Mouse (Mus musculus): ENCODE data around the gene Fam71f2. TPM values are rescaled to one million over a fixed set of nuclear protein-coding genes. Genes with fewer than 3 reads are reported as not detected.

Gene Fam71f2
- polyA plus RNA-seq, 1 experiment from 2014 or later = 0.54 TPM

GRCm38 (mm10) chr6:29288651-29289050 is 9.3 kb downstream of the Fam71f2 start:
- H3K27ac ChIP-seq = no peak overlapping the region
- H3K4me1 ChIP-seq (replicated peaks; ENCODE audit: control insufficient read depth, insufficient read depth, low read length) = no peaks in the 10 kb centered on the region
- 57% methylated on average over 6 of the region's 6 CpGs for WGBS
- ATAC-seq (ENCODE audit: low FRiP score) = no peak
- H3K4me2 ChIP-seq (replicated peaks) = no peak overlapping the region
- no peak overlapping the region for H3K9ac ChIP-seq
- H3K36me3 ChIP-seq (replicated peaks; ENCODE audit: control insufficient read depth, insufficient read depth) = no peaks in the 10 kb centered on the region
- no peaks in the 10 kb centered on the region for H3K9me3 ChIP-seq (ENCODE audit: control insufficient read depth, low read length)
- H3K27me3 ChIP-seq (ENCODE audit: control insufficient read depth, insufficient read depth, low read length) = no peaks in the 10 kb centered on the region
- DNase-seq (ENCODE audit: low spot score) = no peak
- no peak overlapping the region for H3K4me3 ChIP-seq (replicated peaks; ENCODE audit: low read length)

GRCm38 (mm10) chr6:29299112-29299511 is 19.7 kb downstream of the Fam71f2 start:
- 77% methylated on average over 2 of the region's 2 CpGs for WGBS
- Histone ChIP-seq H3K27me3 (ENCODE audit: control insufficient read depth, insufficient read depth, low read length) (no peaks in the 10 kb centered on the region), H3K9me3 (ENCODE audit: control insufficient read depth, low read length) (no peaks in the 10 kb centered on the region), H3K4me2 (replicated peaks) (no peak overlapping the region), H3K36me3 (replicated peaks; ENCODE audit: control insufficient read depth, insufficient read depth) (no peaks in the 10 kb centered on the region), H3K4me3 (replicated peaks; ENCODE audit: low read length) (no peak overlapping the region), H3K27ac (no peak overlapping the region), H3K9ac (no peak overlapping the region), H3K4me1 (replicated peaks; ENCODE audit: control insufficient read depth, insufficient read depth, low read length) (no peaks in the 10 kb centered on the region)
- ATAC-seq (ENCODE audit: low FRiP score) (no peak), DNase-seq (ENCODE audit: low spot score) (no peak)

- Histone ChIP-seq H3K4me2 (replicated peaks) (no peak overlapping the region), H3K4me3 (replicated peaks; ENCODE audit: low read length) (no peak overlapping the region), H3K4me1 (replicated peaks; ENCODE audit: control insufficient read depth, insufficient read depth, low read length) (no peaks in the 10 kb centered on the region), H3K36me3 (replicated peaks; ENCODE audit: control insufficient read depth, insufficient read depth) (no peaks in the 10 kb centered on the region), H3K9me3 (ENCODE audit: control insufficient read depth, low read length) (no peaks in the 10 kb centered on the region), H3K27ac (no peak overlapping the region), H3K9ac (no peak overlapping the region), H3K27me3 (ENCODE audit: control insufficient read depth, insufficient read depth, low read length) (no peaks in the 10 kb centered on the region)
- DNase-seq (ENCODE audit: low spot score) (no peak), ATAC-seq (ENCODE audit: low FRiP score) (no peak)
Measured at GRCm38 (mm10) chr6:29303251-29303650, 23.9 kb downstream of the Fam71f2 start.

GRCm38 (mm10) chr6:29303726-29304125 is 24.3 kb downstream of the Fam71f2 start:
- Histone ChIP-seq H3K4me2 (replicated peaks) (no peak overlapping the region), H3K9ac (no peak overlapping the region), H3K4me3 (replicated peaks; ENCODE audit: low read length) (no peak overlapping the region), H3K9me3 (ENCODE audit: control insufficient read depth, low read length) (no peaks in the 10 kb centered on the region), H3K27me3 (ENCODE audit: control insufficient read depth, insufficient read depth, low read length) (no peaks in the 10 kb centered on the region), H3K4me1 (replicated peaks; ENCODE audit: control insufficient read depth, insufficient read depth, low read length) (no peaks in the 10 kb centered on the region), H3K36me3 (replicated peaks; ENCODE audit: control insufficient read depth, insufficient read depth) (no peaks in the 10 kb centered on the region), H3K27ac (no peak overlapping the region)
- WGBS = 43% methylated on average over 5 of the region's 5 CpGs
- no peak for DNase-seq (ENCODE audit: low spot score)
- ATAC-seq (ENCODE audit: low FRiP score) = no peak

GRCm38 (mm10) chr6:29305462-29305861 is 26.1 kb downstream of the Fam71f2 start:
- no peak overlapping the region for H3K27ac ChIP-seq

GRCm38 (mm10) chr6:29308846-29309605 is 29.6 kb downstream of the Fam71f2 start:
- Histone ChIP-seq H3K9ac (no peak overlapping the region), H3K27me3 (ENCODE audit: control insufficient read depth, insufficient read depth, low read length) (no peaks in the 10 kb centered on the region), H3K4me1 (replicated peaks; ENCODE audit: control insufficient read depth, insufficient read depth, low read length) (no peaks in the 10 kb centered on the region), H3K36me3 (replicated peaks; ENCODE audit: control insufficient read depth, insufficient read depth) (no peaks in the 10 kb centered on the region), H3K4me2 (replicated peaks) (no peak overlapping the region), H3K27ac (no peak overlapping the region), H3K9me3 (ENCODE audit: control insufficient read depth, low read length) (no peaks in the 10 kb centered on the region), H3K4me3 (replicated peaks; ENCODE audit: low read length) (no peak overlapping the region)
- 85% methylated on average over 16 of the region's 16 CpGs for WGBS
- ATAC-seq (ENCODE audit: low FRiP score) = no peak
- no peak for DNase-seq (ENCODE audit: low spot score)

More at GRCm38 (mm10) chr6:29305462-29305861, 26.1 kb downstream of the Fam71f2 start:
- Histone ChIP-seq H3K4me1 (replicated peaks; ENCODE audit: control insufficient read depth, insufficient read depth, low read length) (no peaks in the 10 kb centered on the region), H3K9ac (no peak overlapping the region), H3K27me3 (ENCODE audit: control insufficient read depth, insufficient read depth, low read length) (no peaks in the 10 kb centered on the region), H3K4me2 (replicated peaks) (no peak overlapping the region), H3K9me3 (ENCODE audit: control insufficient read depth, low read length) (no peaks in the 10 kb centered on the region), H3K4me3 (replicated peaks; ENCODE audit: low read length) (no peak overlapping the region), H3K36me3 (replicated peaks; ENCODE audit: control insufficient read depth, insufficient read depth) (no peaks in the 10 kb centered on the region)
- WGBS = 93% methylated on average over 4 of the region's 4 CpGs
- ATAC-seq (ENCODE audit: low FRiP score) = no peak
- DNase-seq (ENCODE audit: low spot score) = no peak

GRCm38 (mm10) chr6:29313690-29314202 is 34.4 kb downstream of the Fam71f2 start:
- ATAC-seq (ENCODE audit: low FRiP score) = no peak
- H3K4me2 ChIP-seq (replicated peaks) = no peak overlapping the region
- H3K27ac ChIP-seq = no peak overlapping the region
- no peak overlapping the region for H3K9ac ChIP-seq
- H3K9me3 ChIP-seq (ENCODE audit: control insufficient read depth, low read length) = no peaks in the 10 kb centered on the region
- no peak overlapping the region for H3K4me3 ChIP-seq (replicated peaks; ENCODE audit: low read length)
- H3K27me3 ChIP-seq (ENCODE audit: control insufficient read depth, insufficient read depth, low read length) = no peaks in the 10 kb centered on the region
- H3K4me1 ChIP-seq (replicated peaks; ENCODE audit: control insufficient read depth, insufficient read depth, low read length) = no peaks in the 10 kb centered on the region
- H3K36me3 ChIP-seq (replicated peaks; ENCODE audit: control insufficient read depth, insufficient read depth) = no peaks in the 10 kb centered on the region
- 68% methylated on average over 14 of the region's 14 CpGs for WGBS
- DNase-seq (ENCODE audit: low spot score) = no peak

GRCm38 (mm10) chr6:29317286-29317685 is 37.9 kb downstream of the Fam71f2 start:
- Histone ChIP-seq H3K4me1 (replicated peaks; ENCODE audit: control insufficient read depth, insufficient read depth, low read length) (no peaks in the 10 kb centered on the region), H3K9me3 (ENCODE audit: control insufficient read depth, low read length) (no peaks in the 10 kb centered on the region), H3K36me3 (replicated peaks; ENCODE audit: control insufficient read depth, insufficient read depth) (no peaks in the 10 kb centered on the region), H3K4me3 (replicated peaks; ENCODE audit: low read length) (no peak overlapping the region), H3K9ac (no peak overlapping the region), H3K27ac (no peak overlapping the region), H3K4me2 (replicated peaks) (no peak overlapping the region), H3K27me3 (ENCODE audit: control insufficient read depth, insufficient read depth, low read length) (no peaks in the 10 kb centered on the region)
- no peak for ATAC-seq (ENCODE audit: low FRiP score)
- DNase-seq (ENCODE audit: low spot score) = no peak
- WGBS = 78% methylated on average over 2 of the region's 2 CpGs

- no peak for DNase-seq (ENCODE audit: low spot score)
- no peaks in the 10 kb centered on the region for H3K36me3 ChIP-seq (replicated peaks; ENCODE audit: control insufficient read depth, insufficient read depth)
- H3K27ac ChIP-seq = no peak overlapping the region
- H3K27me3 ChIP-seq (ENCODE audit: control insufficient read depth, insufficient read depth, low read length) = no peaks in the 10 kb centered on the region
- no peak overlapping the region for H3K4me2 ChIP-seq (replicated peaks)
- ATAC-seq (ENCODE audit: low FRiP score) = no peak
- WGBS = 75% methylated on average over 3 of the region's 3 CpGs
- no peak overlapping the region for H3K9ac ChIP-seq
- H3K9me3 ChIP-seq (ENCODE audit: control insufficient read depth, low read length) = no peaks in the 10 kb centered on the region
- no peaks in the 10 kb centered on the region for H3K4me1 ChIP-seq (replicated peaks; ENCODE audit: control insufficient read depth, insufficient read depth, low read length)
- no peak overlapping the region for H3K4me3 ChIP-seq (replicated peaks; ENCODE audit: low read length)
Measured at GRCm38 (mm10) chr6:29317941-29318340, 38.5 kb downstream of the Fam71f2 start.

Measured in hindbrain, embryonic 14.5 days (tissue).